Mouse (Mus musculus): ENCODE data around the gene Ddx24. TPM values are rescaled to one million over a fixed set of nuclear protein-coding genes. Genes with fewer than 3 reads are reported as not detected.
A peak's percentile ranks its signal among the peaks of the same experiment; 100 is the strongest.

Ddx24 gene
- polyA plus RNA-seq, 1 experiment = 85.0 TPM

DNA sequence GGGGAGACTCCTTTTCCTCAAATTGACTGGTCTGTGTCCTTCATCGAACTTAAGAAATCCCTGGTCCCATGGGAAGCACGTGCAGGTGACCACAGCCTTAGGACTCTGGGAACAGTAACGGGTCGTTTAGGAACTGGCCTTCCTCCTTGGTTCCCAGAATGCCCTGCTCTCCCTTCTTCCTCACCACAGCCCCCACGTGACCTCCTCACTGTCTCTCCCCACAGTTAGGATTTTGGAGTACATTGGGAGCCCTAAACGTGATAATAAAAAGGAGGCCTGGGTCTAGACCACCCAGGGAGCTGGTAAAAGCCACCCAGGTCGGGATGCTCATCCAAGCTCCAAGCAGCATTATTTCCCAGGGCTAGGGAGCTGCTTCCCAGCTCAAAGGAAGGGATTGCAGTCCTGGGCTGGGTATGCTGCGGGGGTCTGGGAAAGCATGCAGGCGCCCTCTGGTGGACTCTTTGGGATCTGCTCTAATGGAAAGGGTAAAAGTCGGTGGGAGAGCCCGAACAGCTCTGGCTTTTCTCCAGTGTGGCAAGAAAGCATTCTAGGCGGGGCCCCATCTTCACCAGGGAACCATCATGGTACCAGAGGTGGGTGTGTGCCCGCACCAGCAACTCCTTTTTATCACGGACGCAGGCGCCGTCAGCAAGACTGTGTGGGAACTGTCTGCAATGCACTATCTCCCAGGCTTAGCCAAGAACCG lies 57.9 kb downstream of the Ddx24 start:
- no peak overlapping the region for H3ac ChIP-seq (ENCODE audit: control insufficient read depth, insufficient read length)
- no peaks in the 10 kb centered on the region for H3K27me3 ChIP-seq (ENCODE audit: control insufficient read depth, insufficient read depth, insufficient read length)
- H3K4me2 ChIP-seq (ENCODE audit: low read depth) = peak overlapping the region; percentile 33
- TF ChIP-seq POLR2AphosphoS2 (IDR thresholded peaks at IDR 0.05; ENCODE audit: insufficient read length, low read depth) = no peak
- TF ChIP-seq USF1 (IDR thresholded peaks at IDR 0.05; ENCODE audit: low read depth) = peak; percentile 72
- TF ChIP-seq CEBPB (IDR thresholded peaks at IDR 0.05; ENCODE audit: insufficient read depth, poor library complexity, severe bottlenecking) = no peak
- TF ChIP-seq MYOG (IDR thresholded peaks at IDR 0.05; ENCODE audit: control insufficient read depth in 1 of 3, insufficient read depth in 1 of 3, insufficient read length in 2 of 3, low read depth in 2 of 3) = no peak
- no peaks in the 10 kb centered on the region for H3K79me2 ChIP-seq (ENCODE audit: control insufficient read depth, insufficient read depth)
- H3K4me3 ChIP-seq = no peak overlapping the region
- no peaks in the 10 kb centered on the region for H3K36me3 ChIP-seq (ENCODE audit: control insufficient read depth, insufficient read depth)

DNA sequence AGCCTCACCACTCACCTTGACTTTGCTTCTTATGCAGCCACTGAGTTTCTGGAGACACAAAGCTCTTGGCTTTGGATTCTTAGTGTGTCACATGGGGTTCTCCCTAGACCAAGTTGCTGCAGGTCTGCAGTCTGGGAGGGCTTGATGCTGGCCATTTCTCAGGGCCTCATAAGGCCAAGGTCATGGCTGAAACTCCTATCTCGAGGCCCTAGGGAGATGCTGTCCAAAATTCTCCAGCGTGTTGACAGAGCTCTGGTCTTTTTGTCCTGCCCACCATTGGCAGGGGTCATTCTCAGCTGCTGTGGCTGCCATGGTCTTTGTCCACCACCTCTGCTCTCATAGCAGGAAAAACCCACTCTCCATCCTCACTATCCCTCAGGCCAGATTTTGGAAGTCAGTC lies 58.5 kb downstream of the Ddx24 start:
- H3K4me3 ChIP-seq = no peak overlapping the region
- no peak overlapping the region for H3ac ChIP-seq (ENCODE audit: control insufficient read depth, insufficient read length)
- H3K79me2 ChIP-seq (ENCODE audit: control insufficient read depth, insufficient read depth) = no peaks in the 10 kb centered on the region
- no peaks in the 10 kb centered on the region for H3K36me3 ChIP-seq (ENCODE audit: control insufficient read depth, insufficient read depth)
- TF ChIP-seq MYOG (IDR thresholded peaks at IDR 0.05; ENCODE audit: control insufficient read depth in 1 of 3, insufficient read depth in 1 of 3, insufficient read length in 2 of 3, low read depth in 2 of 3) = no peak
- no peak for TF ChIP-seq MYOD1 (IDR thresholded peaks at IDR 0.05; ENCODE audit: control insufficient read depth in 1 of 3, insufficient read length in 2 of 3, low read depth in 2 of 3)
- TF ChIP-seq CEBPB (IDR thresholded peaks at IDR 0.05; ENCODE audit: insufficient read depth, poor library complexity, severe bottlenecking) = no peak
- TF ChIP-seq POLR2AphosphoS2 (IDR thresholded peaks at IDR 0.05; ENCODE audit: insufficient read length, low read depth) = no peak
- TF ChIP-seq REST (IDR thresholded peaks at IDR 0.05; ENCODE audit: insufficient read depth, insufficient read length) = no peak
- no peak for TF ChIP-seq E2F4 (IDR thresholded peaks at IDR 0.05; ENCODE audit: insufficient read depth)
- TF ChIP-seq USF1 (IDR thresholded peaks at IDR 0.05; ENCODE audit: low read depth) = no peak
- TF ChIP-seq TCF3 (IDR thresholded peaks at IDR 0.05; ENCODE audit: insufficient read length, low read depth) = no peak
- TF ChIP-seq SRF (IDR thresholded peaks at IDR 0.05; ENCODE audit: control insufficient read depth, insufficient read length, low read depth) = no peak
- no peaks in the 10 kb centered on the region for H3K27me3 ChIP-seq (ENCODE audit: control insufficient read depth, insufficient read depth, insufficient read length)
- no peak overlapping the region for H3K4me2 ChIP-seq (ENCODE audit: low read depth)

DNA sequence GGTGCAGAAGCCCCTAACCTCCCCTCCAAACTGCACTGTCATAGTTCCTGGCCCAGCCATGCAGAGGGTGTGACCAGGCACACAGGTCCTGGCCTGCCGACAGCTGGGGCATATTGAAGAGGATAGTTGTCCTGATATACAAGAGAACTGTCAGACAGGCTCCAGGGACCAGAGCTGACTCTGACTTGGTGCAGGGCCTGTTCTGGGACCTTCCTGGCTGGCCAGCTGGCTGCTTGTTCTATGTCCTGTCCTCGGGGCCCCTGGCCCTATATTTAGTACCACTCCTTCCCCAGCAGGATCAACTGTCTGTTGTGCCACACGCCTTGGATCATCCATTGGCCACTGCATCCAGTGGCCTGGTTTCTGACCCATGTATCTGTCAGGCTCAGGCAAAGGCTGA lies 63.3 kb downstream of the Ddx24 start:
- TF ChIP-seq CEBPB (IDR thresholded peaks at IDR 0.05; ENCODE audit: insufficient read depth, poor library complexity, severe bottlenecking) = no peak
- no peak for TF ChIP-seq USF1 (IDR thresholded peaks at IDR 0.05; ENCODE audit: low read depth)
- peak in 1 of 3 experiments; percentile 39 for TF ChIP-seq MYOG (IDR thresholded peaks at IDR 0.05; ENCODE audit: control insufficient read depth in 1 of 3, insufficient read depth in 1 of 3, insufficient read length in 2 of 3, low read depth in 2 of 3)
- no peak overlapping the region for H3K4me3 ChIP-seq

DNA sequence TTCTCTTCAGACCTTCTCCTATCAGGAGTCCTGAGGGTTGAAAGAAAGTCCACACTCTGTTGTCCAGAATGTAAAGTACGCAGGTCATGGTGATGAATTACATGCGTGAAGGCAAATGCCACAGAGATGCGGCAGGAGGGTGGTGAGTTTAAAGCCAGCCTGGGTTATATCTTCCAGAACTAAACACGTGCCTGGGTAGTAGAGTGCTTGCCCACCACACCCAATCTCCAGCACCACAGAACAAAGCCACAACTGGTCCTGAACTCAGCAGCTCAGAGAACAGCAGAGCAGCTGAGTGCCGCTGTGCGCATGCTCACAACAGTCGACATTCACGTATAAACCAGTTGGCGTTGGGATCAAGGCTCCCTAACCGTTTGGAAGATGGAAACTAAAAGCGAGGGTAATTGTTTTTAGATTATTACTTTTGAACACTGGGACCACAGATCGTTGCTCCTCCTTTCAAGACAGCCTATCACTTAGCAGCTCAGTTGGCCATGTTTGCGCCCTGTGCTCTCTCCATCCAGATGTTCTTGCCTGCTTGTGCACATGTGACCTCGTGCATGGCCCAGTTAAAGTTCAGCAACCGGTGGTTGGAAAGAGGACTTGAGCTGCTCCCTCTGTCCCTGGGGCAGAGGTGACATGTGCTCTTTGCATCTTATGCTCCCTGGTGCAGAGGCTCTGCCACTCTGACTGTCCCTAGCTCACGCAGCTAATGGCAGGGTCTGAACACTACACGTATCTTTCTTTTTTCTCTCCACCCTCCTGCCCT lies 63.9 kb downstream of the Ddx24 start:
- Histone ChIP-seq H3K4me2 (ENCODE audit: low read depth) (no peak overlapping the region), H3K4me3 (no peak overlapping the region), H3K36me3 (ENCODE audit: control insufficient read depth, insufficient read depth) (no peaks in the 10 kb centered on the region), H3ac (ENCODE audit: control insufficient read depth, insufficient read length) (no peak overlapping the region), H3K79me2 (ENCODE audit: control insufficient read depth, insufficient read depth) (no peaks in the 10 kb centered on the region), H3K27me3 (ENCODE audit: control insufficient read depth, insufficient read depth, insufficient read length) (no peaks in the 10 kb centered on the region)
- TF ChIP-seq TCF12 (IDR thresholded peaks at IDR 0.05; ENCODE audit: insufficient read depth, poor library complexity, severe bottlenecking) (no peak), MAX (IDR thresholded peaks at IDR 0.05; ENCODE audit: low read depth) (no peak), POLR2AphosphoS2 (IDR thresholded peaks at IDR 0.05; ENCODE audit: insufficient read length, low read depth) (no peak), CEBPB (IDR thresholded peaks at IDR 0.05; ENCODE audit: insufficient read depth, poor library complexity, severe bottlenecking) (no peak), USF1 (IDR thresholded peaks at IDR 0.05; ENCODE audit: low read depth) (no peak), SRF (IDR thresholded peaks at IDR 0.05; ENCODE audit: control insufficient read depth, insufficient read length, low read depth) (no peak), MYOG (IDR thresholded peaks at IDR 0.05; ENCODE audit: control insufficient read depth in 1 of 3, insufficient read depth in 1 of 3, insufficient read length in 2 of 3, low read depth in 2 of 3) (no peak), E2F4 (IDR thresholded peaks at IDR 0.05; ENCODE audit: insufficient read depth) (no peak), MYOD1 (IDR thresholded peaks at IDR 0.05; ENCODE audit: control insufficient read depth in 1 of 3, insufficient read length in 2 of 3, low read depth in 2 of 3) (no peak)

More for the DNA sequence above, 63.3 kb downstream of the Ddx24 start:
- Histone ChIP-seq H3K27me3 (ENCODE audit: control insufficient read depth, insufficient read depth, insufficient read length) (no peaks in the 10 kb centered on the region), H3K36me3 (ENCODE audit: control insufficient read depth, insufficient read depth) (no peaks in the 10 kb centered on the region), H3ac (ENCODE audit: control insufficient read depth, insufficient read length) (no peak overlapping the region), H3K4me2 (ENCODE audit: low read depth) (no peak overlapping the region), H3K79me2 (ENCODE audit: control insufficient read depth, insufficient read depth) (no peaks in the 10 kb centered on the region)

DNA sequence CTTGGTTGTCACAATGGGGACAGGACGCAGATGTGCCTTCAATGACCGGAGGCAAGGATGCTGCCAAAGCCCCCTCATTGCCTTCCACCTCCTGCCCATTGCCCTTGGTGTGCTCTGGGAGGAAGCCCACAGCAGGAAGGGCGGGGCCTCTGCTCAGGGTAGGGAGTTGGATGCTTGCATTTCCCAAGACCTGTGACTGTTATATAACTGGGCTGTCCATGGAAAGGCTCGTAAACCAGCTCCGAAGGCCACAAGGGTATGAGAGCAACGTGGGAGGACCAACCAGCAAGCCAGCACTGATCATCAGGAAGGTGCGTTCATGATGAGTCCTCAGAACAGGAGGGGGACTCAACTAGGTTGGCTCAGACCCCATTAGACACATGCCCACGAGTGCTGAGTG lies 64.8 kb downstream of the Ddx24 start:
- H3ac ChIP-seq (ENCODE audit: control insufficient read depth, insufficient read length) = no peak overlapping the region
- TF ChIP-seq TCF12 (IDR thresholded peaks at IDR 0.05; ENCODE audit: insufficient read depth, poor library complexity, severe bottlenecking) (no peak), MYOG (IDR thresholded peaks at IDR 0.05; ENCODE audit: control insufficient read depth in 1 of 3, insufficient read depth in 1 of 3, insufficient read length in 2 of 3, low read depth in 2 of 3) (no peak), USF1 (IDR thresholded peaks at IDR 0.05; ENCODE audit: low read depth) (no peak), TCF3 (IDR thresholded peaks at IDR 0.05; ENCODE audit: insufficient read length, low read depth) (no peak), POLR2A (IDR thresholded peaks at IDR 0.05; ENCODE audit: insufficient read length, low read depth) (no peak), MAX (IDR thresholded peaks at IDR 0.05; ENCODE audit: low read depth) (no peak)
- no peaks in the 10 kb centered on the region for H3K79me2 ChIP-seq (ENCODE audit: control insufficient read depth, insufficient read depth)
- H3K36me3 ChIP-seq (ENCODE audit: control insufficient read depth, insufficient read depth) = no peaks in the 10 kb centered on the region
- no peak overlapping the region for H3K4me2 ChIP-seq (ENCODE audit: low read depth)
- H3K4me3 ChIP-seq = no peak overlapping the region
- H3K27me3 ChIP-seq (ENCODE audit: control insufficient read depth, insufficient read depth, insufficient read length) = no peaks in the 10 kb centered on the region
